Mouse (Mus musculus) kidney, postnatal 36 days (tissue): ENCODE data around the gene Zic1.

ENCODE experiments used
- DNase-seq, 2 experiments: peaks; one replicate each; pipeline ENCODE4 v3.0.0; 2021 to 2022; ENCODE audit warnings: mixed read lengths in 2 of 2

Zic1 gene

DNA sequence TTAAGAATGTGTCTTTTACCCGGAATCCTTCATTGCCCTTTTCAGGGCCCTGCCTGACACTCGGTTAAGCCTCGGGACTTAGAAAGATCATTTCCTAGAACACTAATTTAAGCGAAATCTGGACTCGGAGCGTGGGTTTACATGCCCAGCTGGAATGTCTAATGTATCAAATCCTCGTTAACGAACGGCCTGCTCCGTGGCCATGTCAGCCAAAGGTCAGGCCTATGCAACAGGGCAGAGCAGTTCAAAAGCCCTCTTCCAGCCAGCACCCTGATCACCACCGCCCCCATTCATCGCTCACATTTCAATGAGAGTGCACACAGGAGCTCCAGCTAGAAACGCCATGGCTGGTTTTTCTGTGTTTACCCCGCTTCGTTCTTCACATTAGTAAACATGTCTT, 12.8 kb downstream of the Zic1 start:
- DNase-seq, result no peak

DNA sequence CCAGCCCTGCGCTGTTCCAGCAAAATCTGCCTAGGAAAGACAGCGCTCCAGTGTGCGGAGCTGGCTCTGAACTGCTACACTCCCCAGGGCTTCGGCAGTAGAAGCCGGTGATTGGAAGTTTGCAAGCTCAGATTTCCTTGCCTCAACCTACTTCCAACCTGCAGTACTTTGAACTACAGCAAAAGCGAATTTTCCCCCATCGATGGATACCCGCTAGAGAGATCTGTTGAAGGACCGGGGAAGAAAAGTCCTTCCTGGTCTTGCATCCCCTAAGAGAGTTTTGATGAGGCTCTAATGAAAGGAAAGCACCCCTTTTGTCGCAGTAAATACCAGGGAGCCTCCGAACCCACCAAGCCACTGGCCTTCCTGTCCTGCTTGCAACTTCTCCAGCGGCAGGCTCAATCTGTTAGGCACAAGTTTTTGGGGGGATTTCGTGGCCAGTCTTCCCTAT, 13.6 kb downstream of the Zic1 start:
- no peak for DNase-seq

DNA sequence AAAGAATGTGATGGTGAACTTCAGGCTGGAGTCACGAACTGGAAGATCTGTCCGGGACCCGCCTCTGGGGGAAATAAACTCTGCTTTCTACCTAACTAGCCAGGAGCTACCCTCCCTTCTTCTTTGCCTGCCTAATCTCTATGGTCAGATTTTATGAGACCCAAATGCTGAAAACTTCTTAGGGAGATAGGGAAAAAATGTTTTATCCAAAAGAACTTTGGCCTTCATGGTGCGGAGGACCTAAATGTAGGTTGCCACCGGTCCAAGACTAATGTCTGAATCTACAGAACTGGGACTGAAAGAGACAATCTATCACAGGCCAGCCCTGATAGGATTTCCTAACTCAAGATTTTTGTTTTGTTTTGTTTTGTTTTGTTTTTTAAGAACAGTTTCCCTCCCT, 14.2 kb downstream of the Zic1 start:
- no peak for DNase-seq

DNA sequence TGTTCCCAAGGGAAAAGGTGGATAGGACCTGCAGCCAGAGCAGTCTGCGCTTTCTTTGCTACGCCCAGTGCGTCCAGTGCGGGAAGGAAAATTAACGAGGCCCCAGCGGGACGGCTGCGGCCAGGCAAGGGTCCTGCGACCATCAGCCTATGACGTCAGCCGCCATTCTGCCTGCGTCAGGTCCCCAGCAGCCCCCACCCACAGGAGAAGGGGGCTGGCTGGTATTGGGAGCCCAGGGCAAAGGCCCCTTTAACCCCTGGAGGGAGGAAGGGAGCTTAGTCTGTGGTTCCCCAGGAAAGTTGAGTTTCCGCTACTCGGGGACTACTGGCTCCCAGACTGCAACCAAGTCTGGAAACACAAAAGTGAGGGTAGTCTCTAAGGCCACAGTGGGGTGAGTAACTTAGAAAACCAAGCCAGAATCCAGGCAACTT, 14.7 kb downstream of the Zic1 start:
- DNase-seq, result no peak

DNA sequence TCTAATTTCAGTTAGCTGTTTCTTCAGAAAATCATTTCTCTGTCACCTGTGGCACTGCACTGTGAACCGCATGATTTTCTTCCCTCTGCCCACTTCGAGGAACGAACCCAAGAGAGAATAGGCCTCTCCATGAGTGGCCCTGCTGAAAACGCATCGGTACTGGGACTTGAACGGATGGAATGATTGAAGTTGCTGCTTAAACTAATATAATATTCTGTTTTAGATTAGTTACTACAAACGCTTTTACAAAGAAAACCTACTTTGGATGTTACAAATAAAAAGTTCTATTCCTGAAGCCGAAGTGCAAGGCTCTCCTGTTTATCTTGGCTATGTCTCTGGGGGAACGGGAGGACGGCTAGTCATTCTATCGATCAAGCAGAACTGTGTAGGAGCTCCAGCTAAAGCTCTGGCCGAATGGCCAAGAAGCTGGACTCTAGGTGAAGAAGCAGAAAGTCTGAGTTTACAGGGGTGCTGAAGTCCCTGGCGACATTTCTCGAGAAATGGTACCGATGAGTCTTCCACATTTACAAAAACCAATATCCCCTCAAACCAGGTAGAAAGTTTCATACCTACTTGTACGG, 15.3 kb downstream of the Zic1 start:
- DNase-seq, result no peak

DNA sequence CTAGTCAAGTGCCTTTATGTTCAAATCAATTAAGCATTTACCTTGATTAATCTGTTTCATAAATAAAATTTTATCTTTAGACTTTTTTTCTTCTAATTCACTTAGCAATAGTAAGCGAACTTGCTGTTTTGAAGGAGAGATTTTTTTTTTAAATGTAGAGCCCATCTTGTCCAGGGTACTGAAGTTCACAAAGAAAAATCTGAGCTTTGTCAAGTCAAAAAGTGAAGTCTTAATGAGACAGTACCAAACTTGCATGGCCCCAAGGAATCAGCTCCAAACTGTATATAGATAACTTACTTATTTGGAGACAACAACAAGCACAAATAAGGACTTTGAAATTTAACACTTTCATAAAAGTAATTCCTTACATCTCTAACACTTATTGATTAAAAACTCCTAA, 16.9 kb downstream of the Zic1 start:
- DNase-seq, result no peak

DNA sequence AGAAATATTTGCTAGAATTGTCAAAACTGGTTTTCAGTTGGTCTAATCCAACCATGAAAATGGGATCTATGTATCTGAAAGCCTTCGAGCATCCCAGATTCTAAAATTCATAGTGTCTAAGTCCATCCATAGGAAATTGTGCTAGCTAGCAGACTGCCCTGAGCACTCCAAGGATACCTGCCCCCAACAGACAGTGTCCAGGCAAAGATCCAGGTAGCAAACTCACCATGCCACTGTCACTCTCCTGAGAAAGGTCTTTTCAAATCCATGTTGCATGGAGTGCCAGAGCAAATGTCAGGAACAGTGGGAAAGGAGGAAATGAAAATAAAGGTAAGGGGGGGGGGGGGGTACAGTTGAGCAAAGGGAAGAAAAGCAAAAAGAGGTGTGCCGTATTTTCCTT, 18.0 kb downstream of the Zic1 start:
- DNase-seq, result no peak
